18 mouse cellular contexts compared by ENCODE assay signal in the genomic region with DNA sequence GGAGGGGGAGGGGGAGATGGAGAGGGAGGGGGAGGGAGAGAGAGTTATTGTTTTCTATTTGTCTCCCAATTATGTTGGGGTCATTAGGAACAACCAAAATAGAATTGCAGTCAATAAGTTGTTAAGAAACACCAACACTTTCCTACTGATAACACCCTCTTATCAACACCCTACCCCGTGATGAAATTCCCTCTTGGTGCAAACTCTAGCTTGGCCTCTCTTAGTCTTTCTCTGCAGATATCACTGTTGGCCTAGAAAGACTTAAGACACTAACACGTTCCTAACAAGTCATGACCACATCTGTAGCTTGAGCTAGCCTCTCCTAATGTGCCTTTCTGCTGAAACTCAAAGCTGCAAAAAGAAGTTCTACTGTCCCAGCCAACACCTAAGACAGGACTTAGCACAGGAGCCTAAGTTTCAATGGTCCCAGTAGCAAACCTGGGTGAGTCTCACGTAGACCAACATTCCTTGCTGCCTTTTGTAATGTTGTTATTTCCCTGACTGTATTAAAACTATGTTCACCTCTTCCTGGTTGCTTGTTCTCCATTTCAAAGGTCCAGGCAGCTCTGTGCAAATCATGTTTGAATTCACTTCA. TPM values are rescaled to one million over a fixed set of nuclear protein-coding genes. Genes with fewer than 3 reads are reported as not detected.
A peak's percentile ranks its signal among the peaks of the same experiment; 100 is the strongest.
DNase-seq lines count a peak whose midpoint lies in the region; ATAC-seq and TF ChIP-seq lines count a peak whose summit lies in the region.
"Had no signal": no experiment of that assay in that cellular context is flagged by ENCODE, and none has a peak within 500 bp of the region (broad histone marks: within the 10 kb centered on the region; RNA-seq: fewer than 3 reads in every experiment).

No protein-coding gene starts in this region.

- H3K36me3 ChIP-seq in hindbrain, embryonic 12.5 days, result no peaks in the 10 kb centered on the region
- no peaks in the 10 kb centered on the region for H3K36me3 ChIP-seq in hindbrain, embryonic 11.5 days (ENCODE audit: control insufficient read depth, insufficient read depth, low read length)
- H3K36me3 ChIP-seq in testis, adult 2 months (ENCODE audit: control insufficient read depth, insufficient read depth, low read length), result no peaks in the 10 kb centered on the region
- no peaks in the 10 kb centered on the region for H3K36me3 ChIP-seq in intestine, embryonic 16.5 days (ENCODE audit: control insufficient read depth, insufficient read depth, low read length)
- H3K36me3 ChIP-seq: embryonic facial prominence, embryonic 13.5 days; heart, embryonic 10.5 days; limb, embryonic 15.5 days had no signal

- WGBS in hindbrain, embryonic 12.5 days, result 92% methylated on average over 3 of the region's 3 CpGs
- 92% methylated on average over 3 of the region's 3 CpGs for WGBS in hindbrain, embryonic 11.5 days
- 83% methylated on average over 3 of the region's 3 CpGs for WGBS in intestine, embryonic 16.5 days

- H3K27me3 ChIP-seq in hindbrain, embryonic 12.5 days, result no peaks in the 10 kb centered on the region
- no peaks in the 10 kb centered on the region for H3K27me3 ChIP-seq in hindbrain, embryonic 11.5 days (ENCODE audit: control insufficient read depth, insufficient read depth, low read length)
- H3K27me3 ChIP-seq in testis, adult 2 months (ENCODE audit: control insufficient read depth, insufficient read depth, low read length), result no peaks in the 10 kb centered on the region
- H3K27me3 ChIP-seq in intestine, embryonic 16.5 days (replicated peaks; ENCODE audit: control insufficient read depth, insufficient read depth, low read length), result no peaks in the 10 kb centered on the region
- H3K27me3 ChIP-seq: embryonic facial prominence, embryonic 13.5 days; limb, embryonic 15.5 days had no signal

- H3K4me2 ChIP-seq in hindbrain, embryonic 12.5 days (replicated peaks), result no peak overlapping the region
- H3K4me2 ChIP-seq in hindbrain, embryonic 11.5 days (replicated peaks; ENCODE audit: low read depth, low read length), result no peak overlapping the region
- no peak overlapping the region for H3K4me2 ChIP-seq in intestine, embryonic 16.5 days (ENCODE audit: low read depth, low read length)
- H3K4me2 ChIP-seq: embryonic facial prominence, embryonic 13.5 days; limb, embryonic 15.5 days had no signal

- DNase-seq in hindbrain, embryonic 11.5 days (ENCODE audit: low spot score), result no peak
- DNase-seq in testis, postnatal 10 days (ENCODE audit: low spot score), result no peak
- no peak for DNase-seq in embryo, embryonic 10 days (ENCODE audit: low spot score)
- no peak for DNase-seq in natural killer cell, adult 2 months (ENCODE audit: low spot score in 2 of 2)
- DNase-seq: adrenal gland, postnatal 25 days; gastrocnemius, postnatal 25 days had no signal

- no peak overlapping the region for H3K27ac ChIP-seq in hindbrain, embryonic 12.5 days
- no peak overlapping the region for H3K27ac ChIP-seq in hindbrain, embryonic 11.5 days (ENCODE audit: low read depth, low read length)
- H3K27ac ChIP-seq in testis, adult 2 months (ENCODE audit: control insufficient read depth, insufficient read depth, low read depth, low read length), result peak overlapping the region; percentile 88
- H3K27ac ChIP-seq in intestine, embryonic 16.5 days (ENCODE audit: low read length), result no peak overlapping the region
- H3K27ac ChIP-seq: embryonic facial prominence, embryonic 13.5 days; heart, embryonic 10.5 days; limb, embryonic 15.5 days; macrophage; stomach, postnatal 0 days had no signal

- H3K9ac ChIP-seq in hindbrain, embryonic 12.5 days, result no peak overlapping the region
- no peak overlapping the region for H3K9ac ChIP-seq in hindbrain, embryonic 11.5 days (ENCODE audit: low read depth, low read length)
- H3K9ac ChIP-seq in intestine, embryonic 16.5 days (ENCODE audit: low read depth, low read length), result no peak overlapping the region
- H3K9ac ChIP-seq: embryonic facial prominence, embryonic 13.5 days; limb, embryonic 15.5 days had no signal

- H3K4me3 ChIP-seq in hindbrain, embryonic 12.5 days, result no peak overlapping the region
- no peak overlapping the region for H3K4me3 ChIP-seq in hindbrain, embryonic 11.5 days (ENCODE audit: low read depth, low read length)
- H3K4me3 ChIP-seq in testis, adult 2 months (ENCODE audit: control insufficient read depth, low read depth, low read length), result peak overlapping the region; percentile 63; the same call in 1 of the 2 replicates
- no peak overlapping the region for H3K4me3 ChIP-seq in intestine, embryonic 16.5 days (ENCODE audit: low read length)
- H3K4me3 ChIP-seq: embryonic facial prominence, embryonic 13.5 days; heart, embryonic 10.5 days; limb, embryonic 15.5 days had no signal

- no peaks in the 10 kb centered on the region for H3K9me3 ChIP-seq in hindbrain, embryonic 12.5 days (replicated peaks)
- H3K9me3 ChIP-seq in hindbrain, embryonic 11.5 days (ENCODE audit: control insufficient read depth, low read length), result no peaks in the 10 kb centered on the region
- no peaks in the 10 kb centered on the region for H3K9me3 ChIP-seq in intestine, embryonic 16.5 days (ENCODE audit: control insufficient read depth, low read length)
- H3K9me3 ChIP-seq: embryonic facial prominence, embryonic 13.5 days; heart, embryonic 10.5 days; limb, embryonic 15.5 days had no signal

- ATAC-seq in hindbrain, embryonic 12.5 days (ENCODE audit: low FRiP score), result peak; percentile 19; the same call in 1 of the 2 replicates
- ATAC-seq in hindbrain, embryonic 11.5 days (ENCODE audit: low FRiP score), result no peak
- 0 out of 2 replicates have a peak, but pooled peaks have one; percentile 4 for ATAC-seq in megakaryocyte progenitor cell, adult 5-6 weeks (replicated peaks; ENCODE audit: poor library complexity)
- ATAC-seq in intestine, embryonic 16.5 days, result no peak

- TF ChIP-seq CTCF in testis, adult 2 months (IDR thresholded peaks at IDR 0.05; ENCODE audit: control insufficient read depth, insufficient read depth, insufficient replicate concordance, low read depth, low read length), result no peak

- H3K4me1 ChIP-seq in hindbrain, embryonic 12.5 days, result no peaks in the 10 kb centered on the region
- no peaks in the 10 kb centered on the region for H3K4me1 ChIP-seq in hindbrain, embryonic 11.5 days (replicated peaks; ENCODE audit: control insufficient read depth, insufficient read depth, low read length)
- peaks cover 2% of the 10 kb centered on the region for H3K4me1 ChIP-seq in testis, adult 2 months (ENCODE audit: control insufficient read depth, insufficient read depth, low read length)
- H3K4me1 ChIP-seq in intestine, embryonic 16.5 days (ENCODE audit: control insufficient read depth, insufficient read depth, low read length), result no peaks in the 10 kb centered on the region
- H3K4me1 ChIP-seq: embryonic facial prominence, embryonic 13.5 days; heart, embryonic 10.5 days; limb, embryonic 15.5 days had no signal

- no peak for TF ChIP-seq POLR2A in testis, adult 2 months (IDR thresholded peaks at IDR 0.05; ENCODE audit: control insufficient read depth, low read depth, low read length)

RNA-seq across cellular contexts. Expression of gene Gapt, which starts 11.1 kb away (rescaled TPM):
- polyA plus RNA-seq in hindbrain, embryonic 12.5 days (2016; fragmentation: Nextera tagmentation; extraction: Ambion mirVana), result 0.10 TPM in 1 of 2 replicates, not detected in the other
- 0.21 and 0.25 TPM in 2 replicates for polyA plus RNA-seq in hindbrain, embryonic 11.5 days (2014; fragmentation: Nextera tagmentation; extraction: Ambion mirVana)
- polyA plus RNA-seq in testis, adult 2 months (2012; rRNA removed), result 0.67 TPM in 2 replicates
- 40.7 and 56.1 TPM in 2 replicates for total RNA-seq in megakaryocyte progenitor cell, adult 5-6 weeks (2015)
- 7.6 and 9.2 TPM in 2 replicates for total RNA-seq in megakaryocyte progenitor cell, adult 5-6 weeks (2017)
- 0.39 and 0.40 TPM in 2 replicates for polyA plus RNA-seq in intestine, embryonic 16.5 days (2015; fragmentation: Nextera tagmentation; extraction: Ambion mirVana)
- total RNA-seq: adrenal gland, postnatal 25 days; ES-E14; gastrocnemius, postnatal 25 days; layer of hippocampus, adult 8-10 months; left cerebral cortex, postnatal 10 days had no signal

RNA-seq across cellular contexts. Expression of gene Plk2, which starts 26.8 kb away (rescaled TPM):
- polyA plus RNA-seq in hindbrain, embryonic 12.5 days (2016; fragmentation: Nextera tagmentation; extraction: Ambion mirVana), result 142 and 165 TPM in 2 replicates
- polyA plus RNA-seq in hindbrain, embryonic 11.5 days (2014; fragmentation: Nextera tagmentation; extraction: Ambion mirVana), result 103 and 108 TPM in 2 replicates
- polyA plus RNA-seq in testis, adult 2 months (2012; rRNA removed), result 3.7 and 4.1 TPM in 2 replicates
- 0.61 and 0.77 TPM in 2 replicates for total RNA-seq in megakaryocyte progenitor cell, adult 5-6 weeks (2015)
- 2.0 and 2.9 TPM in 2 replicates for total RNA-seq in megakaryocyte progenitor cell, adult 5-6 weeks (2017)
- 56.6 and 61.9 TPM in 2 replicates for polyA plus RNA-seq in intestine, embryonic 16.5 days (2015; fragmentation: Nextera tagmentation; extraction: Ambion mirVana)

Comparison
In these comparisons a context has a peak if more than half of its experiments do, and no peak if none do; other contexts are left out.
1. ATAC-seq: peak in hindbrain, embryonic 12.5 days (single experiment) and megakaryocyte progenitor cell, adult 5-6 weeks (single experiment); none in hindbrain, embryonic 11.5 days (single experiment) and intestine, embryonic 16.5 days (single experiment).
2. RNA of gene Plk2, which starts 26.8 kb away (polyA plus RNA-seq): 142 to 165 TPM in hindbrain, embryonic 12.5 days, 103 to 108 TPM in hindbrain, embryonic 11.5 days and 56.6 to 61.9 TPM in intestine, embryonic 16.5 days; 3.7 to 4.1 TPM in testis, adult 2 months; every median in the first group is over 10 times any median in the second.